Mouse (Mus musculus): ENCODE data around the gene 1190002N15Rik.

DNA sequence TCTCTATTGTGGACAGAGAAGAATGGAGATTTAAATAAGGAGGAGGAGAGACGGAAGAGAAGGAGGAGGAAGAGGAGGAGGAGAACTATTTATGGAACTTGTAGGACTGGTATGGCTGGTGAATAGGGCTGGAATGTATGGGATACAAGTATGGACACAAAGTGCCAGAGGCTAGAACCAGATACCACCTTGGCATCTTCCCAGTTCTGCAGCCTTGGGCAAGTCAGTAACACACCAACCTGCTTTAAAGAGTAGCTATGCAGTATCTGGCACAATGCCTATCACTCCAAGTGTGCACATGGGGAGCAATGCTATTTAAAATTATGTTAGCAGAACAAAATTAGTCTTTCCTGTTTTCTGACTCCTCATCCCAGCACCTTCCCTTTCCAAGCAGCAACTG is 30.9 kb downstream of the 1190002N15Rik start:
- TF ChIP-seq CTCF (IDR thresholded peaks at IDR 0.05; ENCODE audit: low read depth, low read length) (no peak), POLR2A (IDR thresholded peaks at IDR 0.05; ENCODE audit: borderline replicate concordance, low read depth, low read length) (no peak)
